Mouse (Mus musculus) adrenal gland, postnatal 10 days (tissue): Measurements from ENCODE around the gene Fbxw7. TPM values are rescaled to one million over a fixed set of nuclear protein-coding genes. Genes with fewer than 3 reads are reported as not detected.

Source experiments
- DNase-seq: peaks from one replicate; pipeline ENCODE4 v3.0.0; 2021; ENCODE audit warnings: mixed read lengths
- total RNA-seq, 2 experiments: library from RNA; stranded (reverse); gene quantifications; 2 replicates each; pipeline ENCODE4 v1.2.3; 2021

The Fbxw7 gene
- total RNA-seq, 2 experiments from 2014 or later = 14.2 to 16.8 TPM

DNA sequence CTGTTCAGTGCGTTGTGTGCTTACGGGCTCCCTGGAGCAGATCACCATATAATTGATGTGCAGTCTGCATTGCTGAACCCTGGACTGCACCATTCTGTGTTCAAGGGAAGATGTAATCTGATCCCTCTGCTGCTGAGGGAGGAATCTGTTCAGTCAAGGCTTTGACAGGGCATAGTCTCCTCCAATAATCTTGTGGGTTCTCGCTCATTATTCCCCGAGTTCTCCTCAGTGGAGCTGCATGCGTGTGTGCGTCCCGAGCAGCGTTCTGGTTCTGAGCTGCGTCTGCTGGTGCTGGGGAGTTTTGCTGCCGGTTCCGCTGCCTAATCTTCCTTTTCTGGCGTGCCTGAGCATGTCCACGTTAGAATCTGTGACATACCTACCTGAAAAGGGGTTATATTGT is 137.1 kb downstream of the Fbxw7 start:
- peak; percentile 67 for DNase-seq

- no peak for DNase-seq
These were observed 137.6 kb downstream of the Fbxw7 start for GRCm38 (mm10) chr3:84952585-84953187.

DNA sequence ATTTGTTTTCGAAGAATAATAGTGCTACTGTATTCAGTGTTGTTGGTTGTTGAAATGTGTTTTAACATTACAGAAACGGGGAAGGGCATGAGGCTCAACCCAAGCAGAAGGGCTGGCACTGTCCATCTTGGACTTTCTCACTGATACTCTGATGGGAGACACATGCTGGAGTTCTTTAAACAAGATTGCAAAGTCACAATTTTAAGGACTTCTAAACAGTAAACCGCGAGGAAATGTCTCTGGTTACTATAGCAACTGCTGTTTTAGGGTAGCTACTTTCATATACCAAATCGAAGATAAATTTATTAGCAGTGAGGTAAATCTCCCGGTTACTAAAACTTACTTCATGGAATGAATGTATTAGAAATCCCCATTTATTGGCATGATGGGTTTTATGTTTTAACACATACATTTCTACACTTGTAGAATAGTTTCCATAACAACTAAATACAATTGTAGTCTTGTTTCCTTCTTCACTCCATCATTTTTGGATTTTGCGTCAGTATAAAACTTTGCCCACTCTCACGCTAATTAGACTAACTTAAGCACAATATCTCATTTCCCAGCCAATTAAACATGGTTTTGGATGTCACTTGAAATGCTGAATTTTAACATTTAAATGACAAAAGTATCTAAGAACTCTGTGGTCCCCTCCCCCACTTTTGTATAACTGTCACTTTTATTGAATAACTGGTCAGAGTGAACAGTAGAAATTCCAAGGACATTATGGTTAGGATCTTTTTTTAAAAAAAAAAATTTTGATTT is 140.1 kb downstream of the Fbxw7 start:
- DNase-seq = no peak

DNA sequence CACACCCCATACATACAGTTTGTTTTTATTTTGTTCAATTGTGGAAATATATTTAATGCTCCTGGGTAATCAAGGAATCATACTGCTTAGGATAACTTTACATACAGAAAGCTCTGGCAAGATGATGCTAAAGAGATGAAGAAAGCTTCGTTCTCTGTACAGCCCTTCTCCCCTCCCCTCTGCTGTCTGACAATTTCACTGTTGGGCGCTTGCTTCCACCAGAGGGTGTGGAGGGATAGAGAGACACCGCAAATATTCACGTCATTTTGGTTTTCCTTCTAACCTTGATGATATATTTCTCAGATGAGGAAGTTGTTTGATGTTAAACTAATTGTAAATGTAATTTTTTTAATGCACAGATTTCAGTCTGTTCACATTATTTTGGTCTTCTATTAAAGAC is 140.8 kb downstream of the Fbxw7 start:
- no peak for DNase-seq

DNA sequence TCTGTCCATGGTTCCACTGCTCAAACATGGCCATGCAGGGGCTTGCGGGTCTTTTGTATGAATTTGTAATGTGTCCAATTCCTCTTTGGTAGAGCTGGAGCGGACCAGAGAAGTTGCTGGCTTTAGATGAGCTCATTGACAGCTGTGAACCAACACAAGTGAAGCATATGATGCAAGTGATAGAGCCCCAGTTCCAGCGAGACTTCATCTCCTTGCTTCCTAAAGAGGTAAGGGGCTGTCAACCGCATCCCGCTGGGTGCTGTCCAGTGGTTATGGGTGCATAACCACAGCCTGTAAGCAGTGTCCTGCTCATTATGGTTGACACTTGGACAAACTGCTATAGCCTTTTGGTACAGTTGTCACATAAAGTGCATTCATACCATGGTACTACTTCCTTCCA is 150.1 kb downstream of the Fbxw7 start:
- DNase-seq = no peak

- DNase-seq = no peak
These were observed 152.3 kb downstream of the Fbxw7 start for GRCm38 (mm10) chr3:84967364-84967763.

- DNase-seq = no peak
These were observed 156.5 kb downstream of the Fbxw7 start for GRCm38 (mm10) chr3:84971561-84971960.

DNA sequence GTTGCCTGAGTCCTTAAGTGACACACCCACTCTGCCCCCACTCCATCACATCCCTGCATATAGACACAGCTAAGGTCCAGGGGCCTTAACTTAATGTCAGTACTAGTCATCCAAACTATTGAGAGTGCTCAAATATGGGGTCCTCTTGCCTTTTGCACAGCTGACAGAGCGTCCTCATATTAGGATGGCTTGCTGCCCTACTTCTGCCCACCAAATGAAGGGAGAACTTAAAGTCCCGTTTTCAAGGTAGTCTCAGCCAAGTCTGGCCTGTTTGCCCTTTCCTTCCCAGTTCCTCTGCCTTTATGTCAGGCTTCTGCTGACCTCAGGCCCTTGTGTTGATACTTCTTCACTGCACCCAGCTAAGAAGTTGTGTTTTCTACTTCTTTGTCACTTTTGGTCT is 157.8 kb downstream of the Fbxw7 start:
- DNase-seq = no peak

DNA sequence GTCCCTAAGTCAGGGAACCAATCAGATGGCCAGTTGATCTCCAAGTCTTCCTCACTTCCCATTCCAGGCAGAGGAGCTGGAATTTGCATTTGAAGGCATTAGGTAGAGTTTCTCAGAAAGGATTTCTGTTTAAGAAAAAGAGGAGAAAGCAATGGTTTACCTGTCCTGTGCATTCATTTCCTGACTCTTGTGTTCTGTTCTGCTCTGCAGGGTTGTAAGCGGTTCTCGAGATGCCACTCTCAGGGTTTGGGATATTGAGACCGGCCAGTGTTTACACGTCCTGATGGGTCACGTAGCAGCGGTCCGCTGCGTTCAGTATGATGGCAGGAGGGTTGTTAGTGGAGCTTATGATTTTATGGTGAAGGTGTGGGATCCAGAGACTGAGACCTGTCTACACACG is 159.1 kb downstream of the Fbxw7 start:
- DNase-seq = no peak

DNA sequence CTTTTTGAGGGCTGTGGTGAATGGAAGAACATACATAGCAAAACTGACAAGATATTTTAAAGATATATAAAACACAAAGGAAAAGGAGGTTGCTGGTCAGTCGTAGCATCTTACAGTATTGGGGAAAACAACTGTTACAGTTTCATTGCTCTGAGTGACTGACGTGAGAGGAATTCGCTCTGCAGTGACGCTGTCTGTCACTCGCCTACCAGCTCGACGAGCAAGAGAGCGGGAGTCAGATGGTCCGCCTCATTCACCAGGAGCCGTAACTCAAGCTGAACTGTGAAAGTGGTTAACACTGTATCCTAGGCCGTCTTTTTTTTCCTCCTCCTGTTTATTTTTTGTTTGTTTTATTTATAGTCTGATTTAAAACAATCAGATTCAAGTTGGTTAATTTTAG is 163.6 kb downstream of the Fbxw7 start:
- no peak for DNase-seq

DNA sequence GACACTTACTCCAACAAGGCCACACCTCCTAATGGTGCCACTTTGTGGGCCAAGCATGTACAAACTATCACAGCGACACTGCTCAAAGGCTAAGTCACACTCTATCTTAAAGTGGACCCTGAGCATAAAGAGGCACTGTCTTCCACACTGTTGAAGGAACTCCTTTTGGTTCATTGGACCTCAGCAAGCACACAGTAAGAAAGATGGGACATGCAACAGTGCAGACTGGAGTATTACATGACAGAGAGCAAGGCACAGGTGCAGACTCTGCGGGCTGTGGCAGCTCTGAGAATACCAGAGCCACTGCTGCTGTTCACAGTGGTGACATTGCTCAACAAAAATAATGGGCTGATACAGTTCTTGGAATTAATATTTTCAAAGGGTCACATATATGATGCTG is 165.1 kb downstream of the Fbxw7 start:
- DNase-seq = no peak

DNA sequence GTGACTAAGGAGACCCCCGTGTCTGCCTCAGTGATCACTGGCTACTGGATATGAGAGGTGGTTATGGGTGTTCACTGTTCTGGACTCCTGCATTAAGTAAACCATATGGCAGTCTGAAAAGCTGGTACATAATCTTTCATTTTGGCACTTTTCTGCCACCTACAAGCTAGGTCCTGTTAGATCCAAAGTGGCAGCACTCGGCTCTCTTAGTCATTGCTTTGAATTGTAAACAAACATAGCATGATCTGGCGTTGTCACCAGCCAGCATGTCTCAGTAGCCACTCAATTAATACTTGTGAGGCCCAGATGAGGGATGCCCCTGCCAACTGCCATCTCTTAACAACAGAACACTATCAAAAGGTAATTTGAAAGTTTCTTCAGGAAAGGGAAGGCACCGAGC is 167.6 kb downstream of the Fbxw7 start:
- DNase-seq = no peak

DNA sequence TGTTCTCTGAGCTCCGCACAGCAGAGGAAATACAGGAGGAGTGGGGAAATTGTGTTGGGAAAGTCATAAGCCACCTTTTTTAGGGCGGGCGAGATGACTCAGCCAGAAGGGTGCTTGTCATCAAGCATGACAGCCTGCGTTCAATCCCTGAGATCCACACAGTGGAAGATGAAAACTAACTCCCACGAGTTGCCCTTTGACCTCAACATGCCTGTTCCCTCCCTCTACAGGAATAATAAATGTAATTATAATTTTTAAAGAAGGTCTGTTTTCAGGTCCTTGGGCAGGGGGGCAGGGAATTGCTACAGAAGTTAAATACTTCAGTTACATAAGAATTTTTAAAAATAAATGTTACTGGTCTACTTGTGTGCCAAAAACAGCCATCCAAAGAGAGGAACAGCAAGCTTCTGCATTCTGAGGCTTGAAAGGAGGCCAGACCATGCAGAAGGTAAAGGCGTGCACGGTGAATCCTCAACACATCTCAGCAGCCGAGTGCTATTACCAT is 170.1 kb downstream of the Fbxw7 start:
- no peak for DNase-seq

DNA sequence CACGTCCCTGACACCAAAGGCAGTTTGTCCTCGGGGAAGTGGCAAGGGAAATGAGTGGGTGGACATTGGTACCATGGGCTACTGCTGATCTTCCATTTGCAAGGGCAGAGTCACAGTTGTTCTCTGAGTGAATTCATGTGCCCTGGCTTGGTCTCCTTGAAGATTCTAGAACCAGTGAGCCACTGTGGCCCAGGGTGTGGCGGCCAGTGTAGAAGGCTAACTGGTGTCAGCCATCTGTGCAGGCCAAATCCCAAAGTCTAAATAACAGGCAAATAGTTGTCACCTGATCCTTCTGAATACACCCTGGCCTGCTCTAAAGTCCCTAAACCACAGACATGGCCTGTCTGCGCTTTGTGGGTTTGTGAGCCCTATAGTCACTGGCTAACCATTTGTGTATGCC is 173.8 kb downstream of the Fbxw7 start:
- DNase-seq = no peak

GRCm38 (mm10) chr3:85005257-85005656 is 190.2 kb downstream of the Fbxw7 start:
- DNase-seq = no peak

DNA sequence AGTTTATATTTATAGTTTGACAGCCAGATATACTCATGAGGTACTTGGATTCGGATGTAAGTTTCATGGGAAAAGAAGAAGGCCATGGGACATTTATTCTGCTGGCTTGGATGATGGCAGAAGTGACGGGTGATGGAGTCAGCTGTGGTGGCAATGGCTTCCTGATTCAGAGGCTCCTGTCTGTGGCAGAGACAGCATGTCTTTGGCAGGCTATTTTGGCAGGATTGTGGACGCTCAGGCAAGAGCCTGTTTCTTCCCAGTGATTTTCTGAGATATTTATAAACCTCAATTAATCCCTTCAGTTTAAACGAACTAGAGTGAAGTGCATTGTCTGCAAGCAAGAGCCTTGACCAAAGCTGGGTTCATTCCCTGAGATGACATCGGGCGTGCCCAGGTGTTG is 197.8 kb downstream of the Fbxw7 start:
- DNase-seq = no peak

GRCm38 (mm10) chr3:85015667-85016066 is 200.6 kb downstream of the Fbxw7 start:
- DNase-seq = no peak

GRCm38 (mm10) chr3:85020137-85020536 is 205.1 kb downstream of the Fbxw7 start:
- no peak for DNase-seq

- no peak for DNase-seq
These were observed 206.7 kb downstream of the Fbxw7 start for GRCm38 (mm10) chr3:85021816-85022215.

DNA sequence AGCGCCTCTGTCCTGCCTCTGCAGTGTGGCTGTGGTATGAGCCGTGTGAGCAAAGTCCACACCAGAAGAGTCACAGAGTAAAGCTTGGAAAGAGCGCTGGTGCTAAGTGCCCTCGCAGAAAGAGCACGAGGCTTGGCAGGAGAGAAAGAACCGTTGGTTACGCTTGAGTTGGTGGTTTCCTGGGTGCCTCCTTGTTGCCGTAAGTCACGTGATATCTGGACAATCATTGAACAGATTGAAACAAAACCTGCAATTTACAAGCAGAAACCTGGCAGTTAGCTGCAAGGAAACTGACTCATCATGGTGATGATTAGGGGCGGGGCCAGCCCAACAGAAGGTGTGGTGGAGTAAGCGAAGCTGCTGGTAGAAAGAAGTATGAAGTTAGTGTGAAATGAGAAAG is 207.7 kb downstream of the Fbxw7 start:
- no peak for DNase-seq

GRCm38 (mm10) chr3:85024237-85024636 is 209.2 kb downstream of the Fbxw7 start:
- no peak for DNase-seq

DNA sequence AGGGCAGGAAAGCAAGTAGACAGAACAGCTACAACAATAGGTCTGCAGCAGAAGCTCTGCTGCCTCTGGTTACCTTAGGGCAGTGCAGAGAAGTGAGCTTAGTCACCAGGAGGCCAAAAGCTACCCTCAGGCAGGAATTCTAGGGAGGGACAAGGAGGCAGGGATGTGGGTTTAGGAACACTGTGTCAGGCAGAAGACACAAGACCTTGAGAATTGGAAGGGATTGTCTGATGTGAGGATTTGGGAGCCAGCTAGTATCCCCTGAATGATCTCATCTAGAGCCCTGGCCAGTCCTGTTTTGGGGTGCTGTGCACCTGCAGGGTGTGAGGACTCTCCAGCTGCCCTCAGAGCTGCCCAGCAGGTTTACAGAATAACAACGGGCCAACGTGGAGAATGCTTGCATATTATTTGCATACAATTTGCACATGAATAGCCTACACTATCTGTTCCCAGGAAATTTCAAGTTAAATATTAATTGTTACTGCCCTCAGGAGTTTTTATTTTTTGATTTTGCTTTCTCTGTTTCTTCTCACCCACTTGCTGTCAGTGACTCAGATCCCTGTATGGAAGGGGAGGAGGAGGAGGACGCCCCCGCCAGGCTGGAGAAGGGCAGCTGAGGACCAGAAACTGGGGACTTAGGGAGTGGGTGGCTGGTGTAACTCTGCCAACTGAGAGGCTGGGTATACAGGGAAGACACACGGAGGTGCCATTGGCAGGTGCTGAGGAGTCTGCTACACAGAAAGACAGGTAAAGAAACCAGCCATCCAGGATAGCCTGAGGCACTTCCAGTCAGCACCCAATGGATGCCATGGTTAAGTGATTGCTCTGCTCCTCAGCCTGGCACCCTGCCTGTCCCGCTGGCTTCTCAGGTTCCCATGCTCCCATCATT is 210.0 kb downstream of the Fbxw7 start:
- DNase-seq = no peak
